Mouse (Mus musculus): ENCODE results near the gene Cdc42ep2. TPM values are rescaled to one million over a fixed set of nuclear protein-coding genes. Genes with fewer than 3 reads are reported as not detected.
A peak's percentile ranks its signal among the peaks of the same experiment; 100 is the strongest.

Gene Cdc42ep2
- polyA plus RNA-seq, 1 experiment: 16.2 TPM

GRCm38 (mm10) chr19:5935691-5936090 is 11.1 kb upstream of the Cdc42ep2 start:
- H3K36me3 ChIP-seq (ENCODE audit: control insufficient read depth, insufficient read depth): no peaks in the 10 kb centered on the region
- TF ChIP-seq SRF (IDR thresholded peaks at IDR 0.05; ENCODE audit: control insufficient read depth, insufficient read length, low read depth) (no peak), CEBPB (IDR thresholded peaks at IDR 0.05; ENCODE audit: insufficient read depth, poor library complexity, severe bottlenecking) (no peak), MYOD1 (IDR thresholded peaks at IDR 0.05; ENCODE audit: control insufficient read depth in 1 of 3, insufficient read length in 2 of 3, low read depth in 2 of 3) (no peak), POLR2A (IDR thresholded peaks at IDR 0.05; ENCODE audit: insufficient read length, low read depth) (no peak), E2F4 (IDR thresholded peaks at IDR 0.05; ENCODE audit: insufficient read depth) (no peak), MAX (IDR thresholded peaks at IDR 0.05; ENCODE audit: low read depth) (no peak), USF1 (IDR thresholded peaks at IDR 0.05; ENCODE audit: low read depth) (no peak), TCF3 (IDR thresholded peaks at IDR 0.05; ENCODE audit: insufficient read length, low read depth) (no peak)
- no peaks in the 10 kb centered on the region for H3K27me3 ChIP-seq (ENCODE audit: control insufficient read depth, insufficient read depth, insufficient read length)
- no peak overlapping the region for H3K4me3 ChIP-seq
- H3K79me2 ChIP-seq (ENCODE audit: control insufficient read depth, insufficient read depth): no peaks in the 10 kb centered on the region
- peak overlapping the region; percentile 50 for H3K4me2 ChIP-seq (ENCODE audit: low read depth)
- H3ac ChIP-seq (ENCODE audit: control insufficient read depth, insufficient read length): no peak overlapping the region

DNA sequence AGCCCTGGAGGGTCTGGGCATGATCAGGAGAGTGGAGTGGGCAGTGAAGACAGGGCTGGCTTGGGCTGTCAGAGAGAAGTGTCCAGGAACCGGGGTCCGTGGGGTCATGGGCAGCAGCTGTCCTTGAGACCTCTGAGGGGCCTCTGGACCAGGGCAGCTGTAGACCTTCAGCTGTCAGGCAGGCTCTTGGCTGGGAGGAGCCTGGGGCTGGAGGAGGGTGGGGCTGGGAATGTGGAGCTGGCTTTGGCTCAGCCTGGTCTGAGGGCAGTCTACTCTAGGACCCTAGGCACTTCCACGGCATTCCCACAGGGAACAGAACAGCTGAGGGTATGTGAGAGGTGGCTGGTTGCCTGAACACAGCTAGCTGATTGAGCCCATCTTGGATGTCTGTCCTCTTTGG is 10.7 kb upstream of the Cdc42ep2 start:
- Histone ChIP-seq H3K4me3 (no peak overlapping the region), H3ac (ENCODE audit: control insufficient read depth, insufficient read length) (no peak overlapping the region), H3K4me2 (ENCODE audit: low read depth) (peak overlapping the region; percentile 52), H3K79me2 (ENCODE audit: control insufficient read depth, insufficient read depth) (no peaks in the 10 kb centered on the region), H3K36me3 (ENCODE audit: control insufficient read depth, insufficient read depth) (no peaks in the 10 kb centered on the region), H3K27me3 (ENCODE audit: control insufficient read depth, insufficient read depth, insufficient read length) (no peaks in the 10 kb centered on the region)
- TF ChIP-seq TCF3 (IDR thresholded peaks at IDR 0.05; ENCODE audit: insufficient read length, low read depth): peak; percentile 86
- no peak for TF ChIP-seq CEBPB (IDR thresholded peaks at IDR 0.05; ENCODE audit: insufficient read depth, poor library complexity, severe bottlenecking)
- peak; percentile 84 to 99 (median 97) for TF ChIP-seq MYOG (IDR thresholded peaks at IDR 0.05; ENCODE audit: control insufficient read depth in 1 of 3, insufficient read depth in 1 of 3, insufficient read length in 2 of 3, low read depth in 2 of 3)
- TF ChIP-seq MYOD1 (IDR thresholded peaks at IDR 0.05; ENCODE audit: control insufficient read depth in 1 of 3, insufficient read length in 2 of 3, low read depth in 2 of 3): peak; percentile 69 to 96 (median 94)
- TF ChIP-seq POLR2A (IDR thresholded peaks at IDR 0.05; ENCODE audit: insufficient read length, low read depth): peak; percentile 70
- TF ChIP-seq USF1 (IDR thresholded peaks at IDR 0.05; ENCODE audit: low read depth): no peak
- no peak for TF ChIP-seq MAX (IDR thresholded peaks at IDR 0.05; ENCODE audit: low read depth)
- peak; percentile 92 for TF ChIP-seq TCF12 (IDR thresholded peaks at IDR 0.05; ENCODE audit: insufficient read depth, poor library complexity, severe bottlenecking)
- TF ChIP-seq REST (IDR thresholded peaks at IDR 0.05; ENCODE audit: insufficient read depth, insufficient read length): no peak
- no peak for TF ChIP-seq SRF (IDR thresholded peaks at IDR 0.05; ENCODE audit: control insufficient read depth, insufficient read length, low read depth)
- TF ChIP-seq POLR2AphosphoS2 (IDR thresholded peaks at IDR 0.05; ENCODE audit: insufficient read length, low read depth): peak; percentile 23
- TF ChIP-seq E2F4 (IDR thresholded peaks at IDR 0.05; ENCODE audit: insufficient read depth): no peak

- Histone ChIP-seq H3K4me3 (no peak overlapping the region), H3K4me2 (ENCODE audit: low read depth) (no peak overlapping the region), H3K36me3 (ENCODE audit: control insufficient read depth, insufficient read depth) (no peaks in the 10 kb centered on the region), H3K79me2 (ENCODE audit: control insufficient read depth, insufficient read depth) (no peaks in the 10 kb centered on the region), H3K27me3 (ENCODE audit: control insufficient read depth, insufficient read depth, insufficient read length) (no peaks in the 10 kb centered on the region), H3ac (ENCODE audit: control insufficient read depth, insufficient read length) (no peak overlapping the region)
- TF ChIP-seq REST (IDR thresholded peaks at IDR 0.05; ENCODE audit: insufficient read depth, insufficient read length) (no peak), CEBPB (IDR thresholded peaks at IDR 0.05; ENCODE audit: insufficient read depth, poor library complexity, severe bottlenecking) (no peak)
These were observed 5.3 kb upstream of the Cdc42ep2 start for GRCm38 (mm10) chr19:5929634-5930596.

- no peaks in the 10 kb centered on the region for H3K36me3 ChIP-seq (ENCODE audit: control insufficient read depth, insufficient read depth)
These were observed 3.9 kb upstream of the Cdc42ep2 start for GRCm38 (mm10) chr19:5928546-5928945.

More at GRCm38 (mm10) chr19:5928546-5928945, 3.9 kb upstream of the Cdc42ep2 start:
- Histone ChIP-seq H3K79me2 (ENCODE audit: control insufficient read depth, insufficient read depth) (no peaks in the 10 kb centered on the region), H3K4me2 (ENCODE audit: low read depth) (no peak overlapping the region), H3ac (ENCODE audit: control insufficient read depth, insufficient read length) (no peak overlapping the region), H3K4me3 (no peak overlapping the region), H3K27me3 (ENCODE audit: control insufficient read depth, insufficient read depth, insufficient read length) (no peaks in the 10 kb centered on the region)
- TF ChIP-seq CEBPB (IDR thresholded peaks at IDR 0.05; ENCODE audit: insufficient read depth, poor library complexity, severe bottlenecking): no peak
- TF ChIP-seq TCF12 (IDR thresholded peaks at IDR 0.05; ENCODE audit: insufficient read depth, poor library complexity, severe bottlenecking): no peak
- TF ChIP-seq USF1 (IDR thresholded peaks at IDR 0.05; ENCODE audit: low read depth): no peak
- no peak for TF ChIP-seq E2F4 (IDR thresholded peaks at IDR 0.05; ENCODE audit: insufficient read depth)
- TF ChIP-seq MAX (IDR thresholded peaks at IDR 0.05; ENCODE audit: low read depth): no peak
- TF ChIP-seq SRF (IDR thresholded peaks at IDR 0.05; ENCODE audit: control insufficient read depth, insufficient read length, low read depth): no peak
- TF ChIP-seq POLR2A (IDR thresholded peaks at IDR 0.05; ENCODE audit: insufficient read length, low read depth): no peak
- no peak for TF ChIP-seq MYOD1 (IDR thresholded peaks at IDR 0.05; ENCODE audit: control insufficient read depth in 1 of 3, insufficient read length in 2 of 3, low read depth in 2 of 3)
- TF ChIP-seq REST (IDR thresholded peaks at IDR 0.05; ENCODE audit: insufficient read depth, insufficient read length): no peak
- TF ChIP-seq MYOG (IDR thresholded peaks at IDR 0.05; ENCODE audit: control insufficient read depth in 1 of 3, insufficient read depth in 1 of 3, insufficient read length in 2 of 3, low read depth in 2 of 3): no peak
- no peak for TF ChIP-seq POLR2AphosphoS2 (IDR thresholded peaks at IDR 0.05; ENCODE audit: insufficient read length, low read depth)
- TF ChIP-seq TCF3 (IDR thresholded peaks at IDR 0.05; ENCODE audit: insufficient read length, low read depth): no peak
